Mouse (Mus musculus) heart, adult 8-10 months (tissue): ENCODE results near the gene Cnbd2. TPM values are rescaled to one million over a fixed set of nuclear protein-coding genes. Genes with fewer than 3 reads are reported as not detected.
"Not testable (repeated sequence)": the region's sequence is repeated elsewhere in the genome, so short reads cannot be mapped to it uniquely, and the experiment has no call there.

Experiments used
- DNase-seq: peaks from one replicate; pipeline ENCODE4 v3.0.0; 2022; ENCODE audit warnings: low spot score
- total RNA-seq, 4 experiments: library from RNA; stranded (reverse); gene quantifications; 2 replicates each; pipeline ENCODE4 v1.2.4; 2022

Cnbd2 gene
- total RNA-seq, 4 experiments from 2014 or later, result 0.60 to 1.1 (median 0.81) TPM

GRCm38 (mm10) chr2:156381350-156381749 lies 69.3 kb downstream of the Cnbd2 start:
- DNase-seq, result no peak

DNA sequence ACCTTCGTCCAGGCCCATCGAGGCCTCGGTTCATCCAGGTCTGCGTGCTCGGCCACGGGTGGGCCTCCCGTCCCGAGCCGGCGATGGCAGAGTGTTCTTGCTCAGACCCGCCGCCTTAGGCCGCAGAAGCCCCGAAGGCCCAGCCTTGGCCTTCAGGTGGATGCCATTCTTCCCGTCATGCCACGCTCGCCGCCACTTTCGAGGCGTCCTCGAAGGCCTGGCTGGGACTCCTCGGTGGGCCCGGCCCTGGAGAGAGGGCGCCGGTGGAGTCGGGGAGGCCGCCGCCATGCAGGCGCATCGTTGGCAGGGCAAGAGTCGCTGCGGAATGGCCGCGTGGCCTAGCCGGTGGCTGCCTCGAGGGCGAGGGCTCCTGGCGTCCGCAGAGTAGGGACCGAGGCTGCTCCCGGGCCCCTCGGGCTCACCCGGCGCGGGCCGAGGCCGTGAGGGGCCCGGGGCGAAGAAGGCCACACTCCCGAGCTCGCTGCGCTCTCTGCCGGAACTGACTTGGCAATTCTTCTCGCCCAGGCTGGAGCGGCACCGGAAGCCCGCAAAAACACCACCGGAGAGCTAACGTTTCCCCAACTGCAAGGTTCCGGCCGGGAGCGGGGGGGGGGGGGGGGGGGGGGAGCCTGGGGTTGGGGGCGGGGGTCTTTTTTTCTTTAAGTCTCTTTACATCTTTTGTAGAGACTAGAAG lies 80.5 kb downstream of the Cnbd2 start:
- peak; percentile 73 for DNase-seq

GRCm38 (mm10) chr2:156393155-156393828 lies 81.2 kb downstream of the Cnbd2 start:
- DNase-seq, result no peak

GRCm38 (mm10) chr2:156394282-156394681 lies 82.2 kb downstream of the Cnbd2 start:
- no peak for DNase-seq

GRCm38 (mm10) chr2:156396096-156396495 lies 84.0 kb downstream of the Cnbd2 start:
- no peak for DNase-seq

DNA sequence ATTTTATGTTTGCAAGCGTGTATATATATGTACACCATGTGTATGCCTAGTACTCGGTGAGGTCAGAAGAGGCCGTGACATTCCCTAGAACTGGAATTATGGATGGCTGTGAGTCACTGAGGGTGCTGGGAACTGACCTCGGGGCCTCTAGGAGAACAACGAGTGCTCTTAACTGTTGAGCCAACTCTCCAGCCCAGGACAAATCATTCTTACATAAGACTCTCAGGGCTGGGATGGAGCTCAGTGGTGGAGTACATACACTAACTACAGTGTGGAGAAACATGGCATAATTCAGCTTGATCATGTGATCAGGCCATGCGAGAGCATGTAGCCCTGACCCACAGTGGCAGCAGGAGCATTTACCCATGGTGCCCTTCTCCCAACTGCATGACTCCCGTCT lies 85.9 kb downstream of the Cnbd2 start:
- DNase-seq, result no peak

GRCm38 (mm10) chr2:156399485-156399884 lies 87.4 kb downstream of the Cnbd2 start:
- DNase-seq, result no peak

GRCm38 (mm10) chr2:156401331-156401730 lies 89.2 kb downstream of the Cnbd2 start:
- DNase-seq, result no peak

DNA sequence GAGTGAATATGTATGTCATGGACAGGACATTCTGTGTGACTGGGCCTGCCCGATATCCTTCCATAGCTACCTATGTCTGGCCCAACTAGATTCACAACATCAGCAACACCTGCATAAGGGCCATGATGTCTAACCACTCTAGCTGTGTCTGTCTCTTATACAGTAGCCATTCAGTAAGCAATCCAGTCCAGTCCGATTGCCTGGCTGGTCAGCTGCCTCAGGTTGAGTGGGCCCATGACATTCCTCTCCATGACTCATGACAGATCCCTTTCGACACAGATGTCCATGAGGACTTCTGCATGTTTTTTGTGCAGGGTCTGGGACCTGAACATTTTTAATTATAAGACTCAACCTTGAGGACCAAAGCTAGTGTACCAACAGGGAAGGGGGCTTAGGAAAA lies 89.9 kb downstream of the Cnbd2 start:
- no peak for DNase-seq

- DNase-seq, result no peak
Observed at GRCm38 (mm10) chr2:156406987-156407386, 94.9 kb downstream of the Cnbd2 start.

GRCm38 (mm10) chr2:156408168-156408567 lies 96.1 kb downstream of the Cnbd2 start:
- no peak for DNase-seq

DNA sequence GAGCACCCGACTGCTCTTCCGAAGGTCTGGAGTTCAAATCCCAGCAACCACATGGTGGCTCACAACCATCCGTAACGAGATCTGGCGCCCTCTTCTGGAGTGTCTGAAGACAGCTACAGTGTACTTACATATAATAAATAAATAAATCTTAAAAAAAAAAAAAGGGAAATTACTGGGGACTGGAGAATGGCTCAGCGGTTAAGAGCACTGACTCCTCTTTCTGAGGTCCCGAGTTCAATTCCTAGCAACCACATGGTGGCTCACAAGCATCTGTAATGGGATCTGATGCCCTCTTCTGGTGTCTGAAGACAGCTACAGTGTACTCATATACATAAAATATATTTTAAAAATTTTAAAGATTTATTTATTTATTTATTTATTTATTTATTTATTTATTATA lies 99.2 kb downstream of the Cnbd2 start:
- not testable (repeated sequence) for DNase-seq

- DNase-seq, result no peak
Observed at GRCm38 (mm10) chr2:156414996-156415395, 102.9 kb downstream of the Cnbd2 start.

- DNase-seq, result no peak
Observed at GRCm38 (mm10) chr2:156415674-156416073, 103.6 kb downstream of the Cnbd2 start.

GRCm38 (mm10) chr2:156417194-156417593 lies 105.1 kb downstream of the Cnbd2 start:
- no peak for DNase-seq

GRCm38 (mm10) chr2:156418467-156418866 lies 106.4 kb downstream of the Cnbd2 start:
- no peak for DNase-seq

DNA sequence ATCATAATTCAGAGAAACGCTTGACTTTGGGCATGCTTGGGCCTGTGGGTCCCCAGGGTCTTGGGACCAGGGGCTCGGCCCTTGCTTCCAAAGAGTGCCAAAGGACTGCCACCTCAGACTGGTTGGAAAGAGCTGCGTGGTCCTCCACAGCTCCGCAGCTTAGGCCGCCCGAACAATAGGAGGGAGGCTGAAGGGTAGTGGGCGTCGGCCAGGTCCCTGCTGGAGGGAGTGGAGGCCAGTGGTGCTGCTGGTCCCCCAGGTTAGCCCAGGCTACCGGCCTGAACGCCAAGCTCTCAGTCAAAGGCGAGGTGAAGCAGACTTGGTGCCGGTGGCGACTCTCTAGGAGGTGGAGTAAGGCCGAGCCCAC lies 108.2 kb downstream of the Cnbd2 start:
- no peak for DNase-seq

- DNase-seq, result no peak
Observed at GRCm38 (mm10) chr2:156420694-156421380, 108.7 kb downstream of the Cnbd2 start, which contains the start of gene Epb41l1. Gene Epb41l1 (plus strand): TSS chr2:156420909.

GRCm38 (mm10) chr2:156421381-156422110 lies 109.4 kb downstream of the Cnbd2 start:
- DNase-seq, result no peak

- no peak for DNase-seq
Observed at GRCm38 (mm10) chr2:156422631-156423030, 110.5 kb downstream of the Cnbd2 start.

GRCm38 (mm10) chr2:156423672-156424071 lies 111.6 kb downstream of the Cnbd2 start:
- DNase-seq, result no peak
